Comparison of ENCODE assay signal across 22 mouse cellular contexts in genomic region chr5:124622890-124623289, GRCm38 (mm10). TPM values are rescaled to one million over a fixed set of nuclear protein-coding genes. Genes with fewer than 3 reads are reported as not detected.
A peak's percentile ranks its signal among the peaks of the same experiment; 100 is the strongest.
DNase-seq lines count a peak whose midpoint lies in the region; ATAC-seq and TF ChIP-seq lines count a peak whose summit lies in the region.
"Had no signal": no experiment of that assay in that cellular context is flagged by ENCODE, and none has a peak within 500 bp of the region (broad histone marks: within the 10 kb centered on the region; RNA-seq: fewer than 3 reads in every experiment).

No protein-coding gene starts in this region.

- H3K9ac ChIP-seq in hindbrain, embryonic 12.5 days: no peak overlapping the region
- H3K9ac ChIP-seq: limb, embryonic 12.5 days; liver, embryonic 14.5 days; midbrain, embryonic 12.5 days; neural tube, embryonic 12.5 days had no signal

- no peaks in the 10 kb centered on the region for H3K27me3 ChIP-seq in hindbrain, embryonic 12.5 days
- H3K27me3 ChIP-seq: limb, embryonic 12.5 days; midbrain, embryonic 12.5 days; neural tube, embryonic 12.5 days had no signal

- H3K4me2 ChIP-seq in hindbrain, embryonic 12.5 days (replicated peaks): no peak overlapping the region
- H3K4me2 ChIP-seq: limb, embryonic 12.5 days; midbrain, embryonic 12.5 days; neural tube, embryonic 12.5 days had no signal

- WGBS in hindbrain, embryonic 12.5 days: 89% methylated on average over 15 of the region's 15 CpGs
- 77% methylated on average over 15 of the region's 15 CpGs for WGBS in lung, adult 2 months

- TF ChIP-seq CTCF in cortical plate, adult 2 months (IDR thresholded peaks at IDR 0.05; ENCODE audit: extremely low read depth, insufficient read depth, low read length): no peak
- no peak for TF ChIP-seq CTCF in lung, adult 2 months (IDR thresholded peaks at IDR 0.05; ENCODE audit: insufficient read depth, low read length)

- H3K9me3 ChIP-seq in hindbrain, embryonic 12.5 days (replicated peaks): no peaks in the 10 kb centered on the region
- H3K9me3 ChIP-seq: forebrain, embryonic 10.5 days; hindbrain, embryonic 10.5 days; limb, embryonic 12.5 days; midbrain, embryonic 12.5 days; neural tube, embryonic 12.5 days had no signal

- no peak overlapping the region for H3K4me3 ChIP-seq in cortical plate, adult 2 months (ENCODE audit: insufficient read depth, low read length)
- H3K4me3 ChIP-seq in hindbrain, embryonic 12.5 days: no peak overlapping the region
- no peak overlapping the region for H3K4me3 ChIP-seq in lung, adult 2 months (replicated peaks; ENCODE audit: extremely low read depth, low read depth, low read length)
- H3K4me3 ChIP-seq: forebrain, embryonic 10.5 days; hindbrain, embryonic 10.5 days; limb, embryonic 12.5 days; midbrain, embryonic 12.5 days; neural tube, embryonic 12.5 days had no signal

- peaks cover 17% of the 10 kb centered on the region for H3K36me3 ChIP-seq in hindbrain, embryonic 12.5 days

- no peak for ATAC-seq in hindbrain, embryonic 12.5 days (ENCODE audit: low FRiP score)
- ATAC-seq: inflammation-experienced regulatory T-cells, adult 6 months had no signal

- H3K4me1 ChIP-seq in cortical plate, adult 2 months (ENCODE audit: control insufficient read depth, insufficient read depth, low read length): no peaks in the 10 kb centered on the region
- peaks cover 2% of the 10 kb centered on the region for H3K4me1 ChIP-seq in hindbrain, embryonic 12.5 days
- no peaks in the 10 kb centered on the region for H3K4me1 ChIP-seq in lung, adult 2 months (ENCODE audit: control insufficient read depth, insufficient read depth, low read length)

- peak; percentile 30 for DNase-seq in layer of hippocampus, adult 11-12 months (ENCODE audit: low spot score)
- DNase-seq in layer of hippocampus, adult 8-10 months (ENCODE audit: low spot score in 2 of 2): no peak
- peak; percentile 67 for DNase-seq in Muller cell, postnatal 12 days (ENCODE audit: inconsistent ontology term)
- DNase-seq in adrenal gland, adult 8-10 months: peak; percentile 87
- DNase-seq in lung, adult 2 months: no peak
- no peak for DNase-seq in T-cell, adult 2 months (ENCODE audit: low spot score)
- DNase-seq: cerebellum, adult 11 months; cerebellum, postnatal 10 days; kidney, adult 2 months; kidney, postnatal 10 days; lung, postnatal 10 days; right cerebral cortex, adult 18-20 months; thymus, postnatal 14 days had no signal

- H3K27ac ChIP-seq in cortical plate, adult 2 months (ENCODE audit: insufficient read depth, low read length): 0 out of 2 replicates have a peak overlapping the region, but pooled peaks have one; percentile 5
- H3K27ac ChIP-seq in hindbrain, embryonic 12.5 days: no peak overlapping the region
- H3K27ac ChIP-seq: forebrain, embryonic 10.5 days; hindbrain, embryonic 10.5 days; limb, embryonic 12.5 days; liver, embryonic 14.5 days; midbrain, embryonic 12.5 days; neural tube, embryonic 12.5 days had no signal

- TF ChIP-seq POLR2A in cortical plate, adult 2 months (IDR thresholded peaks at IDR 0.05; ENCODE audit: extremely low read depth, insufficient read depth, low read length): no peak
- no peak for TF ChIP-seq POLR2A in lung, adult 2 months (IDR thresholded peaks at IDR 0.05; ENCODE audit: borderline replicate concordance, extremely low read depth, low read depth, low read length)

RNA-seq across cellular contexts. Expression of gene Atp6v0a2, which starts 5.5 kb away (rescaled TPM):
- 10 to 100 TPM; 58.9 to 66.3 (median 61.6) TPM for total RNA-seq in layer of hippocampus, adult 8-10 months (2022)
- total RNA-seq in adrenal gland, adult 8-10 months (2022): 10 to 100 TPM; 81.1 to 95.2 (median 84.6) TPM
- 46.2 and 48.0 TPM in 2 replicates for polyA plus RNA-seq in cortical plate, adult 2 months (2012; rRNA removed)
- polyA plus RNA-seq in hindbrain, embryonic 12.5 days (2016; fragmentation: Nextera tagmentation; extraction: Ambion mirVana): 54.5 and 61.2 TPM in 2 replicates
- 39.2 and 45.3 TPM in 2 replicates for polyA plus RNA-seq in lung, adult 2 months (2012; rRNA removed)

RNA-seq across cellular contexts. Expression of gene Gtf2h3, which starts 44.0 kb away (rescaled TPM):
- total RNA-seq in layer of hippocampus, adult 8-10 months (2022): 10 to 100 TPM; 28.9 to 36.7 (median 31.6) TPM
- 10 to 100 TPM; 30.5 to 50.1 (median 40.8) TPM for total RNA-seq in adrenal gland, adult 8-10 months (2022)
- 46.0 and 47.5 TPM in 2 replicates for polyA plus RNA-seq in cortical plate, adult 2 months (2012; rRNA removed)
- polyA plus RNA-seq in hindbrain, embryonic 12.5 days (2016; fragmentation: Nextera tagmentation; extraction: Ambion mirVana): 65.6 and 71.0 TPM in 2 replicates
- 20.1 and 30.4 TPM in 2 replicates for polyA plus RNA-seq in lung, adult 2 months (2012; rRNA removed)

RNA-seq across cellular contexts. Expression of gene Eif2b1, which starts 44.0 kb away (rescaled TPM):
- total RNA-seq in layer of hippocampus, adult 8-10 months (2022): 10 to 100 TPM; 34.2 to 36.9 (median 35.2) TPM
- 10 to 100 TPM; 41.9 to 46.9 (median 45.6) TPM for total RNA-seq in adrenal gland, adult 8-10 months (2022)
- 32.6 and 32.9 TPM in 2 replicates for polyA plus RNA-seq in cortical plate, adult 2 months (2012; rRNA removed)
- 66.0 and 69.5 TPM in 2 replicates for polyA plus RNA-seq in hindbrain, embryonic 12.5 days (2016; fragmentation: Nextera tagmentation; extraction: Ambion mirVana)
- 11.8 and 18.4 TPM in 2 replicates for polyA plus RNA-seq in lung, adult 2 months (2012; rRNA removed)

Comparison
In these comparisons a context has a peak if more than half of its experiments do, and no peak if none do; other contexts are left out.
1. DNase-seq: peak in layer of hippocampus, adult 11-12 months (single experiment), Muller cell, postnatal 12 days (single experiment) and adrenal gland, adult 8-10 months (single experiment); none in layer of hippocampus, adult 8-10 months (0 of 2), lung, adult 2 months (single experiment) and T-cell, adult 2 months (single experiment).